Comparison of ENCODE assay signal across 8 mouse cellular contexts in the genomic region with DNA sequence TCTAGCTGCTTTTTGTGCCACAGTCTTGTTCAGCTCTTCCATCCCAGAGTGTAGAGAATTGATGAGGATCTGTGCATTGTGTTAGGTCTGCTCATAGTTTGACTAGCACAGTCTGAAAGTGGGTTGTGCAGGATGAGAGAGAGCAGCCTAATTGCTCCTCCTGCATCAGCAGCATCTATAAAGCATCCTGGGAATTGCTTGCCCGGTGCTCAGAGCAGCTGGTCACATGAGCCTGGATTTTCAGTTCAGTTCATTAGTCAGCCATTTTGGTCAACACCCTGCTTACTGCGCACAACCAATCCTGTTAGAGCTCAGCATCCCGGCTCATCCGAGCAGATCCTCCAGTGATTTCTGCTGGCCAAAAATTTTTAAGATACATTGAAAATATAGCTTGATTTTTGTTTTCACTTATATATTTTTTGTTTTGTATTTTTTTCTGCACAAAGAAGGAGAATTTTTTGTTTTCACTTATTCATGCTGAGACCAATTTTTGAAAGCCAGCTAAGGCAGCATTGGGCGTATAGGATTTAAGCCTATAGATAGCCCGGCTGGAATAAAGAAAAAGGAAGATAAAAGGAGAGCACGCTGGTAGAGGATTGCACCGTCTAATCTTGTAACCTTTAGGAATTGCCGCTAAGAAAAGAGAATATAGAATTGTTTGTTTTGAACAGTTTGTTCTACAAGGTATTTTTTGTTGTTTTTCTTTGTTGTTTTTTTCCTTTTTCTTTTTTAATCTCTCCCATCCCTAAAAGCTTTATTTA. TPM values are rescaled to one million over a fixed set of nuclear protein-coding genes. Genes with fewer than 3 reads are reported as not detected.
DNase-seq lines count a peak whose midpoint lies in the region; ATAC-seq and TF ChIP-seq lines count a peak whose summit lies in the region.

No protein-coding gene starts in this region.

- 9% methylated on average over 9 of the region's 9 CpGs for WGBS in forebrain, embryonic 15.5 days
- 13% methylated on average over 9 of the region's 9 CpGs for WGBS in hindbrain, postnatal 0 days

- no peaks in the 10 kb centered on the region for H3K36me3 ChIP-seq in forebrain, embryonic 15.5 days
- H3K36me3 ChIP-seq in hindbrain, postnatal 0 days (ENCODE audit: insufficient read depth, low read length) = no peaks in the 10 kb centered on the region

- TF ChIP-seq CTCF in hindbrain, postnatal 0 days (IDR thresholded peaks at IDR 0.05; ENCODE audit: low read depth) = no peak

- peak; percentile 96 for ATAC-seq in forebrain, embryonic 15.5 days (replicated peaks)
- peak; percentile 98 for ATAC-seq in hindbrain, postnatal 0 days

- H3K9me3 ChIP-seq in forebrain, embryonic 15.5 days = no peaks in the 10 kb centered on the region
- no peaks in the 10 kb centered on the region for H3K9me3 ChIP-seq in hindbrain, postnatal 0 days (ENCODE audit: low read length)

- peak overlapping the region; percentile 80 for H3K9ac ChIP-seq in forebrain, embryonic 15.5 days (replicated peaks)
- H3K9ac ChIP-seq in hindbrain, postnatal 0 days (replicated peaks; ENCODE audit: low read length) = peak overlapping the region; percentile 72

- peaks cover 43% of the 10 kb centered on the region for H3K4me1 ChIP-seq in forebrain, embryonic 15.5 days
- H3K4me1 ChIP-seq in hindbrain, postnatal 0 days (ENCODE audit: insufficient read depth, low read length) = peaks cover 23% of the 10 kb centered on the region

- peak overlapping the region; percentile 67 for H3K4me3 ChIP-seq in forebrain, embryonic 15.5 days
- H3K4me3 ChIP-seq in hindbrain, postnatal 0 days (ENCODE audit: low read length) = peak overlapping the region; percentile 66

- peak; percentile 83 for DNase-seq in ES-CJ7 (ENCODE audit: low read depth, low spot score)
- peak; percentile 93 for DNase-seq in cerebellum, adult 11-12 months
- peak; percentile 95 for DNase-seq in hindbrain, postnatal 0 days (ENCODE audit: low spot score)
- peak; percentile 85 to 95 for DNase-seq in left cerebral cortex, adult 8-10 months (ENCODE audit: low spot score in 2 of 2)
- DNase-seq in retina, adult 2 months (ENCODE audit: low read depth, low spot score) = peak; percentile 84
- no peak for DNase-seq in spleen, postnatal 14 days (ENCODE audit: low spot score in 2 of 2)
- no peak for DNase-seq in lung, postnatal 4 days

- H3K4me2 ChIP-seq in forebrain, embryonic 15.5 days (replicated peaks) = peak overlapping the region; percentile 85
- peak overlapping the region; percentile 71 for H3K4me2 ChIP-seq in hindbrain, postnatal 0 days (ENCODE audit: low read depth, low read length)

- no peaks in the 10 kb centered on the region for H3K27me3 ChIP-seq in forebrain, embryonic 15.5 days
- H3K27me3 ChIP-seq in hindbrain, postnatal 0 days (ENCODE audit: insufficient read depth, low read length) = no peaks in the 10 kb centered on the region

- peak overlapping the region; percentile 87 for H3K27ac ChIP-seq in forebrain, embryonic 15.5 days (replicated peaks)
- H3K27ac ChIP-seq in hindbrain, postnatal 0 days = peak overlapping the region; percentile 74

RNA-seq across cellular contexts. Expression of a gene that starts 18.6 kb away (rescaled TPM):
- 241 and 262 TPM in 2 replicates for polyA plus RNA-seq in forebrain, embryonic 15.5 days (2015; fragmentation: Nextera tagmentation; extraction: Ambion mirVana)
- total RNA-seq in hindbrain, postnatal 0 days (2014; rRNA removed) = 169 and 191 TPM in 2 replicates
- 197 and 210 TPM in 2 replicates for polyA plus RNA-seq in hindbrain, postnatal 0 days (2015; fragmentation: Nextera tagmentation; extraction: Ambion mirVana)
- total RNA-seq in left cerebral cortex, adult 8-10 months (2022) = 100 to 1,000 TPM; 180 to 191 (median 184) TPM

RNA-seq across cellular contexts. Expression of a gene that starts 29.2 kb away (rescaled TPM):
- 49.8 and 50.0 TPM in 2 replicates for polyA plus RNA-seq in forebrain, embryonic 15.5 days (2015; fragmentation: Nextera tagmentation; extraction: Ambion mirVana)
- total RNA-seq in hindbrain, postnatal 0 days (2014; rRNA removed) = 8.5 and 11.3 TPM in 2 replicates
- polyA plus RNA-seq in hindbrain, postnatal 0 days (2015; fragmentation: Nextera tagmentation; extraction: Ambion mirVana) = 51.8 and 55.5 TPM in 2 replicates
- 10 to 100 TPM; 25.3 to 33.2 (median 29.2) TPM for total RNA-seq in left cerebral cortex, adult 8-10 months (2022)

RNA-seq across cellular contexts. Expression of a gene that starts 55.8 kb away (rescaled TPM):
- 0.22 and 0.32 TPM in 2 replicates for polyA plus RNA-seq in forebrain, embryonic 15.5 days (2015; fragmentation: Nextera tagmentation; extraction: Ambion mirVana)
- total RNA-seq in hindbrain, postnatal 0 days (2014; rRNA removed) = 0.36 and 0.99 TPM in 2 replicates
- polyA plus RNA-seq in hindbrain, postnatal 0 days (2015; fragmentation: Nextera tagmentation; extraction: Ambion mirVana) = 0.29 and 0.45 TPM in 2 replicates
- under 1 TPM; 0.37 to 0.77 (median 0.59) TPM for total RNA-seq in left cerebral cortex, adult 8-10 months (2022)

Comparison
In these comparisons a context has a peak if more than half of its experiments do, and no peak if none do; other contexts are left out.
1. DNase-seq: peak in ES-CJ7 (single experiment), cerebellum, adult 11-12 months (single experiment), hindbrain, postnatal 0 days (single experiment), left cerebral cortex, adult 8-10 months (2 of 2) and retina, adult 2 months (single experiment); none in spleen, postnatal 14 days (0 of 2) and lung, postnatal 4 days (0 of 2).